Mouse (Mus musculus) heart, postnatal 36 days (tissue): ENCODE results near the gene Zfp992. TPM values are rescaled to one million over a fixed set of nuclear protein-coding genes. Genes with fewer than 3 reads are reported as not detected.
"Not testable (repeated sequence)": the region's sequence is repeated elsewhere in the genome, so short reads cannot be mapped to it uniquely, and the experiment has no call there.

Experiments
- DNase-seq, 2 experiments: peaks; one replicate each; pipeline ENCODE4 v3.0.0; 2021 to 2022
- intact Hi-C: fragments of 180-260 bp; cut with DNase I; formaldehyde crosslinking; loops from one replicate; pipeline ENCODE4 v1.15.1; 2025
- total RNA-seq, 2 experiments: library from RNA; stranded (reverse); gene quantifications; 2 replicates each; pipeline ENCODE4 v1.2.3; 2021

The Zfp992 gene
- total RNA-seq = 1 to 10 TPM; 2.6 to 3.0 TPM

GRCm38 (mm10) chr4:146448950-146449349 lies at the start of gene Zfp992:
Gene Zfp992 (plus strand): TSS chr4:146449023.
- DNase-seq, intact Hi-C loops: not testable (repeated sequence)

DNA sequence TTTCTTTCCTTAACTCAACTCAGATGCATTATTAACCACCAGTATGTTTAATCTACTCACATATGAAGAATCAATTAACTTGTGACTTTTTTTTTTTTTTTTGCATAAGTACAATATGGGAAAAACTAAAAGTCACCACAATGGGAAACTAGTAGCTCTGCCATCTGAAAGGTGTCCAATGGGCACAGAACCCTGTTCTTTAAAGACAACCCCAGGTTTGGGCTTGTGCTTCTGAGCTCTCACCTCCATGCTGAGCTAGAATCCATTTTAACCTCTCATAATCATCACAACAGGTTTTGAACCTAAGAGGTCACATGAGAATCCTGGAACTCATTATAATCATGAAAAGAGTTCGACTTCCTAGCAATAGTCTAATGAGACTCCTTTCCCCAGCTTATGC lies 19.4 kb upstream of the Zfp992 start:
- DNase-seq, intact Hi-C loops: not testable (repeated sequence)

- DNase-seq, intact Hi-C loops: not testable (repeated sequence)
These were observed 17.9 kb upstream of the Zfp992 start for GRCm38 (mm10) chr4:146430876-146431275.

GRCm38 (mm10) chr4:146435539-146435938 lies 13.3 kb upstream of the Zfp992 start:
- DNase-seq, intact Hi-C loops: not testable (repeated sequence)

GRCm38 (mm10) chr4:146437256-146437655 lies 11.6 kb upstream of the Zfp992 start:
- DNase-seq, intact Hi-C loops: not testable (repeated sequence)

DNA sequence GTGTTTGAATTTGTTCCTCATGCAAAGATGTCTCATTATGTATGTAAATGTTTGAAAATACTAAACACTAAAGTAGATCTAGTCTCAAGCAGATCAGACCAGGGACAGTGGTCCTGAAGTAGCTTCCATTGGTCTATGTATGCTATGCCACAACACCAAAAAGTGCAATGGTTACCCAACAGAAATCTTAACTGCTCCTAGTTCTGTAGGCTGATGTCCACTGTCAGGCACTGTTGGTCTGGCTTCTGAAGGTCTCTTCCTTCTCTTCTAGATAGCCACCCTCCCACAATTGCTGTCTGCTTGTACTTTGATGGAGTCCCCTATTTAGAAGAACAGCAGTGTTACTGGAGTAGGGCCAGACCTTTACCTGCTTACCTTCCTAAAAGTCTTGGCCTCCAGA lies 4.5 kb upstream of the Zfp992 start:
- intact Hi-C loops, DNase-seq: not testable (repeated sequence)

GRCm38 (mm10) chr4:146445121-146445520 lies 3.7 kb upstream of the Zfp992 start:
- DNase-seq, intact Hi-C loops: not testable (repeated sequence)

DNA sequence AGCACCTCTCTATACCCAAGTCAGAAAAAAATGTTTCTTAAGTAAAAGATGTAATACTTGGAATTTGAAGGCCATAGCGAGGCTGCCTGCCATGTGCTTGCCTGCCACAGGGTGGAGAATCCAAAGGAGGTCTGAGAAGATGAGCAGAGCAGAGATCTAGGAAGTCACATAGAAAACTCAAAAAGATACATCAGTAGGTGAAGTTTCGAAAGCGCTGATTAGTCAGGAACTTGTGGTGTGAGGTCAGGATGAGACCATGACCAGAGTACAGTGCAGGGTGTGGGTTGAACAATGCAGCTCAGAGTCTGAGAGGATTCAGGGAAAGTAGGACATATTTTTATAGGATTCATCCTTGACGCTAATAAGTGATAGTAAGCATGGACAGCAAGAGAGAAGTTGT lies 2.7 kb upstream of the Zfp992 start:
- intact Hi-C loops, DNase-seq: not testable (repeated sequence)

GRCm38 (mm10) chr4:146447016-146447415 lies 1.8 kb upstream of the Zfp992 start:
- DNase-seq, intact Hi-C loops: not testable (repeated sequence)

DNA sequence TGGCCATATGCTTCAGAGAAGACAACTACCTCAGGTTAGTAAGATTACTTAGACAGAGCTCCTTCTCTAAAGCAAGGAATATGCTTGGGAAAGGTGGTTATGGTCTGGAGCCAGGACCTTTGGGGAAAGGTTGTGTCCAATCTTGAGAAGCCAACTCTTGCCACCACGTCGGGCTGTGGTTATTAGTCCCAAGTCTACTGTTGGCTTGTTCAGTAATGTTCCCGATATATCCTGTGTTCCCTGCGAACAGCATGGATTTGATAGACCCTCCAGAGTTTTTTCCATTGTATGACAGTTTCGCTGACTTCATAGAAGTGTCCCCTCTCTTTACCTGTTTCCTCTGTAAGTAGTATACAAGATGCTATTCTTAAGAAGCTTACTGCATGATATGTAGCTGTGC lies 888 bp downstream of the Zfp992 start:
- intact Hi-C loops, DNase-seq: not testable (repeated sequence)

DNA sequence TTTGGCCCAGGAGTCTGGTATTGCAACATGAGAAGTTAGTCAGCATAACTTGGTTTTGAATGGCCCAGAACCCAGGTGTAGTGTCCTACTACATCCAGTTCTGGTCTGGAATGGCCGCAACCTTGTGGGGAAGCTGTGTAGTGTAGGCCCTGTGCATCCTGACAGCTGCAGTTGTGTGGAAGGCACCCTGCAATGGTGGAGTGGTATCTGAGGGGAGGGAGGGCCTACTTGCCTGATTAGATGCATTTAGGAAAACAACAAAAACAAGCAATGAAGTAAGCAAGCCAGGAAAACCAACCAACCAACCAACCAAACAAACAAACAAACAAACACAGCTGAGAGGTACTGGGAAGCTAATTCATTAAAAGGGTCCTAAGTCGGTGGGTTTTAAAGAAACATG lies 3.8 kb downstream of the Zfp992 start:
- DNase-seq, intact Hi-C loops: not testable (repeated sequence)

- intact Hi-C loops, DNase-seq: not testable (repeated sequence)
These were observed 5.3 kb downstream of the Zfp992 start for GRCm38 (mm10) chr4:146454170-146454569.

GRCm38 (mm10) chr4:146454896-146455295 lies 6.1 kb downstream of the Zfp992 start:
- intact Hi-C loops = loop anchor here (5.0 kb wide), 1 partner anchor 472 kb away; no protein-coding TSS in a partner anchor

GRCm38 (mm10) chr4:146455321-146455721 lies 6.5 kb downstream of the Zfp992 start:
- intact Hi-C loops = loop anchor here (5.0 kb wide), 1 partner anchor 472 kb away; no protein-coding TSS in a partner anchor
- DNase-seq = no peak

More at GRCm38 (mm10) chr4:146454896-146455295, 6.1 kb downstream of the Zfp992 start:
- DNase-seq = no peak

DNA sequence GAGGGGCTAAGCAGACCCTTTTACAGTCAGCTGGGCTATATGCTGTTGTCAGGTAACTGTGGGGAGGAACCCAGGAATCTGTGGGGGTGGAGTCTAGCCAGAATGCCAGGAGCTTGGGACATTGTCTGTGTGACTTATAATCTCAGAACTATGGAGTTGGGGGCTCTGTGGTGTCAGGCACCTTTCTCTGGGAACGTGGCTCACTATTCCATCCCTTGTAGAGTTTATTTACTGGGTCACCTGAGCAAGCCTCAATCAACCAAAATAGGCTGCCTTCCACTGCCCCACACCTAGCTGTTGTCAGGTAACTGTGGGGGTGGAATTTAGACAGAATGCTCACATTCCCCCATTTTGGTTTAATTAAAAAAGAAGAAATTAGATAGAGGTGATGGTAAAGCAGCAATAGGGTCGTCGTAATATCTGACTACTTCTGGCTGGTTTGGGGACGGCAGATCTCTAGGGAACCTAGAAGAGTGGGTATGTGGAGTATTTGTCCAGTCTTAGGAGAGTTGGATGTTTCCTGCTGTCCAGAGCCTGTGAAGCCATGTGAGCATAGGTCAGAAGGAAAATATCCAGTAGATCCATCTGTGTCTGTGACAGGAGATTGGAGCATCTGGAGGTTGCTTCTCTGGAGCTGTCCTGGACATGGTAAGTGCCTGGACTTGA lies 7.4 kb downstream of the Zfp992 start:
- no peak for DNase-seq
- intact Hi-C loops = loop anchor here (5.0 kb wide), 1 partner anchor 471 kb away; no protein-coding TSS in a partner anchor

GRCm38 (mm10) chr4:146457126-146457525 lies 8.3 kb downstream of the Zfp992 start:
- intact Hi-C loops = loop anchor here (5.0 kb wide), 1 partner anchor 470 kb away; no protein-coding TSS in a partner anchor
- DNase-seq = no peak

DNA sequence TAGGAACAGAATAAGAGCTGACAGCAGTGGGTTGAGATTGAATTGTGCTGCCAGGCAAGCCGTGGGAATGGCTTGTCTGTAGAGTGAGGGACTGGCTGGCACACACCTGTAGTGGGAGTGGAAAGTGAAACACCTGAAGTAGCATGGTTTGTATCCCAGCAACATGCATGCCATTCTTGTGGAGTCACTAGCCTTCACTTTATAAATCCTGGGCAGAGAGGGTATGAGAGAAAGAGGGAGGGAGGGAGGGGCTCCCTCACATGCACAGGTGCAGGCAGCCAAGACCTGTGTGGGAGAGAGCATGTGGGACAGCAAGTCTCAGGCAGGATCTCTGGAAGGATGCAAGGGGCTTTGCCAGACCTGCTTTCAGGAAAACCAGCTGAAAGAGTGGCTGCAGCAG lies 8.9 kb downstream of the Zfp992 start:
- DNase-seq = no peak
- intact Hi-C loops = loop anchor here (5.0 kb wide), 1 partner anchor 470 kb away; no protein-coding TSS in a partner anchor

- intact Hi-C loops = loop anchor here (5.0 kb wide), 1 partner anchor 467 kb away; no protein-coding TSS in a partner anchor
- not testable (repeated sequence) for DNase-seq
These were observed 11.0 kb downstream of the Zfp992 start for GRCm38 (mm10) chr4:146459822-146460221.

DNA sequence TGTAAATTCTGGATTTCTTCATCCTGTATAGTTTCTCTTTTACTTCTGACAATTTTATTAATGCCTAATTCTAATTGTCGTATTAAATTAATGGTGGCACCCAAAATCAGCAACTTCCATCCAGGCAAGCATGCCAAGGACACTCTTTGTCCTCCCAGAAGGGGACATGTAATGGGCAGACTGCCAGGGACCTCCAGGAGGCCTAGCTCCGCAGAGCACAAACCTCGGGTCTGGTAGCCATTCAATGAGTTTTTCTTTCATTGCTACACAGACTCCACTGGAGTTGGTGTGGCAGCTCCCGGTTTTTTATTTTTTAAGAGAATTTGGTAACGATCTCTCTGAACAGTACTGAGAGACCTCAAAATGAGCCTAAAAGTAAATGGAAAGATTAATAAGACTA lies 11.9 kb downstream of the Zfp992 start:
- intact Hi-C loops, DNase-seq: not testable (repeated sequence)

DNA sequence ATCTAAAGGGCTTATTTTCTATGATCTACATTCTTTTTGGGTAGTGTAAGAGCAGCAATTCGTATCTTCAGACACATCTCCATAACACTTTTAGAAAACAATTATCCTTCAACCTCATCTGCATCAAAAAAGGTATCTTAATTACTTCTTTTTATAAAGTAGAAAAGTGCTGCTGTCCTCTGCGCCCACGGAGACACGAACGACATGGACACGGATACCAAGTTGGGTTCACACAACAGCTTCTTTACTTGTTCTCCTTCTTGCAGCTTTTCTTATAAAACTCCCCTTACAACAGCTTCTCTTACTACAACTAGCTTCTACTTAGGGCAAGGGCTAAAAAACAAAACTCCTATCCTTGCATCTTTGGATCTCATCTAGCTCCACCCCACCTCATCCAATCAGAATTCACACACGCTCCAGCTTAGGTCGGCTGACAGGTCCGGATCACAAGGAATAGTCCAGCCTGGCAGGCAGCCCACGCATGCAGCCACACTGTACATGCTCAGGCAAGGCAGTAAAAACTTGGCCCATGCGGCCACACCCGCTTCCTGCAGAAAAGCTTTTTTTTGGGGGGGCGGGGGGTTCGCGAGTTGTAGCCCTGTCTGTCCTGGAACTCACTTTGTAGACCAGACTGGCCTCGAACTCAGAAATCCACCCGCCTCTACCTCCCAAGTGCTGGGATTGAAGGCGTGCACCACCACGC lies 15.0 kb downstream of the Zfp992 start:
- DNase-seq, intact Hi-C loops: not testable (repeated sequence)

GRCm38 (mm10) chr4:146469984-146470383 lies 21.2 kb downstream of the Zfp992 start:
- intact Hi-C loops, DNase-seq: not testable (repeated sequence)
